Mouse (Mus musculus) midbrain, embryonic 13.5 days (tissue): ENCODE measurements at regions not wholly inside any gene's neighbourhood (a gene's known extent, or its start where the extent isn't known, plus 50 kb on each side); places are given as distances from the start of the nearest gene placed in this dataset.
A peak's percentile ranks its signal among the peaks of the same experiment; 100 is the strongest.

Experiments
- ATAC-seq: fragments of 200-750 bp; cut with Nextera tagmentation; 2 replicates; pipeline ENCODE4 v1.8.0; 2017; ENCODE audit warnings: mild to moderate bottlenecking, moderate TSS enrichment, moderate library complexity
- H3K27ac ChIP-seq: fragments of 300-500 bp; sonication (generic); 2 replicates; pipeline ENCODE4 v1.5.1; 2015; ENCODE audit warnings: inconsistent platforms, mild to moderate bottlenecking, moderate library complexity
- H3K27me3 ChIP-seq: fragments of 300-500 bp; sonication (generic); 2 replicates; pipeline ENCODE4 v1.6.1; 2015; ENCODE audit warnings: mild to moderate bottlenecking, inconsistent platforms
- H3K36me3 ChIP-seq: fragments of 300-500 bp; sonication (generic); 2 replicates; pipeline ENCODE4 v1.6.1; 2015; ENCODE audit warnings: mild to moderate bottlenecking, inconsistent platforms
- H3K4me1 ChIP-seq: fragments of 300-500 bp; sonication (generic); replicated peaks from 2 replicates; pipeline ENCODE4 v1.6.1; 2015; ENCODE audit warnings: inconsistent platforms
- H3K4me2 ChIP-seq: fragments of 300-500 bp; sonication (generic); replicated peaks from 2 replicates; pipeline ENCODE4 v1.6.1; 2015; ENCODE audit warnings: moderate library complexity, mild to moderate bottlenecking, inconsistent platforms
- H3K4me3 ChIP-seq: fragments of 300-500 bp; sonication (generic); replicated peaks from 2 replicates; pipeline ENCODE4 v1.5.1; 2015; ENCODE audit warnings: mild to moderate bottlenecking, inconsistent platforms
- H3K9ac ChIP-seq: fragments of 300-500 bp; sonication (generic); replicated peaks from 2 replicates; pipeline ENCODE4 v1.6.1; 2015; ENCODE audit warnings: mild to moderate bottlenecking, inconsistent platforms
- H3K9me3 ChIP-seq: fragments of 300-500 bp; sonication (generic); 2 replicates; pipeline ENCODE4 v1.6.1; 2016; ENCODE audit warnings: mild to moderate bottlenecking, inconsistent platforms
- WGBS: fragments of 180-500 bp; shearing (Covaris S2); methylation state at CpG from one replicate; pipeline ENCODE4 v1.1.7; 2015; 5-methylcytosine and 5-hydroxymethylcytosine counted together

- H3K9ac ChIP-seq = no peak overlapping the region
- H3K36me3 ChIP-seq = no peaks in the 10 kb centered on the region
- no peaks in the 10 kb centered on the region for H3K27me3 ChIP-seq
- H3K4me2 ChIP-seq = no peak overlapping the region
- WGBS = 31% methylated on average over 2 of the region's 2 CpGs
- H3K4me1 ChIP-seq = no peaks in the 10 kb centered on the region
- H3K4me3 ChIP-seq = no peak overlapping the region
- H3K27ac ChIP-seq = no peak overlapping the region
- ATAC-seq = 0 out of 2 replicates have a peak, but pooled peaks have one; percentile 45
- H3K9me3 ChIP-seq = no peaks in the 10 kb centered on the region
These were observed 1398.8 kb upstream of the Cdh9 start for GRCm38 (mm10) chr15:15329796-15330195.

DNA sequence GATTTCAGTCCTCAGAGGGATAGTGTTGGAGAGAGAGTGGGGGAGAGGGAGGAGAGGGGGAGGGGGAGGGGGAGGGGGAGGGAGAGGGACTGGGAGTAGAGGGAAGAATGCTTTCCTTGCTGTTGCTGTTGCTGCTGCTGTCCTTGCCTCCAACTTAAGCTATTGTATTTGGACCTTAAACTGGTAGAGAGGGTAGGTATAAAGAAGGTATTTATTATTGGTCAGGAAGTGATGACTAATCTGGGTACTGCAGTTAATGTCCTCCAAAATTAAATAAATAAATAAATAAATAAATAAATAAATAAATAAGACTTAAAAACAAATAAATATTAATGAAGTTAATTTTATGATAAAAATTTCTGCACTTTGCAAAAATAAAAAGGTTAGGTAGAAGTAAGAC lies 1396.6 kb upstream of the Cdh9 start:
- Histone ChIP-seq H3K27ac (no peak overlapping the region), H3K27me3 (no peaks in the 10 kb centered on the region), H3K36me3 (no peaks in the 10 kb centered on the region), H3K4me2 (no peak overlapping the region), H3K4me1 (no peaks in the 10 kb centered on the region), H3K9ac (no peak overlapping the region), H3K4me3 (no peak overlapping the region), H3K9me3 (no peaks in the 10 kb centered on the region)
- ATAC-seq = no peak

GRCm38 (mm10) chr15:15361841-15362240 lies 1366.7 kb upstream of the Cdh9 start:
- no peaks in the 10 kb centered on the region for H3K36me3 ChIP-seq
- H3K27me3 ChIP-seq = no peaks in the 10 kb centered on the region
- ATAC-seq = no peak
- no peaks in the 10 kb centered on the region for H3K9me3 ChIP-seq
- no peak overlapping the region for H3K4me2 ChIP-seq
- WGBS = 84% methylated on average over 1 of the region's 1 CpGs
- no peak overlapping the region for H3K9ac ChIP-seq
- H3K27ac ChIP-seq = no peak overlapping the region
- no peak overlapping the region for H3K4me3 ChIP-seq
- no peaks in the 10 kb centered on the region for H3K4me1 ChIP-seq

GRCm38 (mm10) chr15:15392300-15393022 lies 1336.1 kb upstream of the Cdh9 start:
- Histone ChIP-seq H3K27ac (no peak overlapping the region), H3K9me3 (no peaks in the 10 kb centered on the region), H3K4me1 (no peaks in the 10 kb centered on the region), H3K9ac (no peak overlapping the region), H3K27me3 (no peaks in the 10 kb centered on the region), H3K36me3 (no peaks in the 10 kb centered on the region), H3K4me2 (no peak overlapping the region), H3K4me3 (no peak overlapping the region)
- no peak for ATAC-seq
- 87% methylated on average over 7 of the region's 7 CpGs for whole genome bisulfite sequencing
